ENCODE assay signal across 8 mouse cellular contexts in genomic region chr7:135768592-135768991, GRCm38 (mm10). TPM values are rescaled to one million over a fixed set of nuclear protein-coding genes. Genes with fewer than 3 reads are reported as not detected.
DNase-seq lines count a peak whose midpoint lies in the region; ATAC-seq and TF ChIP-seq lines count a peak whose summit lies in the region.

No protein-coding gene starts in this region.

- H3K9me3 ChIP-seq in liver, postnatal 0 days (ENCODE audit: low read length), result no peaks in the 10 kb centered on the region

- H3K36me3 ChIP-seq in liver, postnatal 0 days (replicated peaks; ENCODE audit: insufficient read depth, low read length), result no peaks in the 10 kb centered on the region

- no peak overlapping the region for H3K4me2 ChIP-seq in liver, postnatal 0 days (ENCODE audit: low read depth, low read length)

- intact Hi-C loops in gastrocnemius, postnatal 36 days (cut with DNase I), result no loop called here

- H3K4me3 ChIP-seq in liver, postnatal 0 days (ENCODE audit: low read depth, low read length), result no peak overlapping the region

- peak; percentile 89 for TF ChIP-seq CTCF in liver, postnatal 0 days (IDR thresholded peaks at IDR 0.05; ENCODE audit: low read depth)

- no peak for TF ChIP-seq EP300 in liver, postnatal 0 days (IDR thresholded peaks at IDR 0.05; ENCODE audit: low read depth)

- peak; percentile 76 for DNase-seq in 416B (ENCODE audit: low read depth)
- peak; percentile 78 to 94 for DNase-seq in adrenal gland, adult (ENCODE audit: inconsistent age in 2 of 2, low spot score in 1 of 2)
- DNase-seq in embryo, embryonic 10.5 days (ENCODE audit: low spot score), result peak; percentile 89
- peak; percentile 78 to 87 for DNase-seq in gastrocnemius, postnatal 36 days
- DNase-seq in kidney, postnatal 25 days, result peak; percentile 93 to 97
- peak; percentile 83 for DNase-seq in liver, postnatal 0 days
- peak; percentile 88 for DNase-seq in ovary, postnatal 14 days (ENCODE audit: low spot score)
- peak; percentile 41 for DNase-seq in thymus, postnatal 0 days (ENCODE audit: low spot score)

- H3K27me3 ChIP-seq in liver, postnatal 0 days (ENCODE audit: insufficient read depth, low read length), result no peaks in the 10 kb centered on the region

- no peak overlapping the region for H3K27ac ChIP-seq in liver, postnatal 0 days (ENCODE audit: low read depth)

- ATAC-seq in liver, postnatal 0 days, result peak; percentile 44; the same call in 1 of the 2 replicates

- H3K9ac ChIP-seq in liver, postnatal 0 days (replicated peaks), result no peak overlapping the region

- WGBS in liver, postnatal 0 days (ENCODE audit: insufficient replicate concordance), result 11% methylated on average over 3 of the region's 3 CpGs

- H3K4me1 ChIP-seq in liver, postnatal 0 days (ENCODE audit: insufficient read depth), result no peaks in the 10 kb centered on the region

RNA-seq across cellular contexts. Expression of gene Mki67, which starts 52.4 kb away (rescaled TPM):
- total RNA-seq in gastrocnemius, postnatal 36 days (2021), result 1 to 10 TPM; 1.3 to 2.6 TPM
- 35.4 and 38.8 TPM in 2 replicates for polyA plus RNA-seq in liver, postnatal 0 days (2015; fragmentation: Nextera tagmentation; extraction: Ambion mirVana)
- 47.6 and 52.3 TPM in 2 replicates for polyA plus RNA-seq in thymus, postnatal 0 days (2015; fragmentation: Nextera tagmentation; extraction: Ambion mirVana)

Comparison
In these comparisons a context has a peak if more than half of its experiments do, and no peak if none do; other contexts are left out.
1. DNase-seq: peak in every context shown above with its lines; median percentile 95 in kidney, postnatal 25 days; 89 in embryo, embryonic 10.5 days; 88 in ovary, postnatal 14 days; 86 in adrenal gland, adult; 83 in liver, postnatal 0 days; 82 in gastrocnemius, postnatal 36 days; 76 in 416B; 41 in thymus, postnatal 0 days.